Comparison of ENCODE assay signal across 8 mouse cellular contexts in the genomic region with DNA sequence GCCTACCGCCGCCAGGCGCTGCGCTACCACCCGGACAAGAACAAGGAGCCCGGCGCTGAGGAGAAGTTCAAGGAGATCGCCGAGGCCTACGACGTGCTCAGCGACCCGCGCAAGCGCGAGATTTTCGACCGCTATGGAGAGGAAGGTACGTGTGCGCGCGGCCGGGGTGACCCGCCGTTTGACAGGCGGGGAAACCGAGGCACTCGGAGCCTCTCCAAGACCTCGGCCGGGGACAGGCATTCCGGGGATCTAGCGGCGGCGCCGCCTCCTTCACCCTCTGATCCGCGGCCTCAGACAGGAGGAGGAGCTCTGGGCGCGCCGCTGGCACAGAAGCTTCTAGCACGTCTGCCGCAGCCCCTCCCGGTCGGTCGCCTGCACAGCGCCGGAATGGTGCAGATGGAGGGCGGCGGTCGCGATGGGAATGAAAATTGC. TPM values are rescaled to one million over a fixed set of nuclear protein-coding genes. Genes with fewer than 3 reads are reported as not detected.
DNase-seq lines count a peak whose midpoint lies in the region; ATAC-seq and TF ChIP-seq lines count a peak whose summit lies in the region.

No protein-coding gene starts in this region.

- H3K9ac ChIP-seq in intestine, postnatal 0 days (ENCODE audit: low read depth, low read length): peak overlapping the region; percentile 72

- no peaks in the 10 kb centered on the region for H3K4me1 ChIP-seq in intestine, postnatal 0 days (replicated peaks; ENCODE audit: control insufficient read depth, insufficient read depth, low read length)
- H3K4me1 ChIP-seq in limb, embryonic 10.5 days: peaks cover 18% of the 10 kb centered on the region
- peaks cover 20% of the 10 kb centered on the region for H3K4me1 ChIP-seq in midbrain, embryonic 10.5 days

- TF ChIP-seq CTCF in intestine, postnatal 0 days (IDR thresholded peaks at IDR 0.05; ENCODE audit: low read depth): peak; percentile 44

- H3K27me3 ChIP-seq in intestine, postnatal 0 days (replicated peaks; ENCODE audit: control insufficient read depth, insufficient read depth, low read length): no peaks in the 10 kb centered on the region
- no peaks in the 10 kb centered on the region for H3K27me3 ChIP-seq in limb, embryonic 10.5 days (ENCODE audit: low read depth, poor library complexity, severe bottlenecking)
- H3K27me3 ChIP-seq in midbrain, embryonic 10.5 days (ENCODE audit: low read depth, poor library complexity, severe bottlenecking): no peaks in the 10 kb centered on the region

- H3K9me3 ChIP-seq in intestine, postnatal 0 days (ENCODE audit: control insufficient read depth): no peaks in the 10 kb centered on the region
- no peaks in the 10 kb centered on the region for H3K9me3 ChIP-seq in limb, embryonic 10.5 days (replicated peaks)
- no peaks in the 10 kb centered on the region for H3K9me3 ChIP-seq in midbrain, embryonic 10.5 days (replicated peaks)

- peak overlapping the region; percentile 94 for H3K27ac ChIP-seq in intestine, postnatal 0 days (ENCODE audit: low read depth, low read length)
- peak overlapping the region; percentile 95 for H3K27ac ChIP-seq in limb, embryonic 10.5 days
- peak overlapping the region; percentile 97 for H3K27ac ChIP-seq in midbrain, embryonic 10.5 days (replicated peaks)

- peak; percentile 50 for ATAC-seq in cerebellum, adult (ENCODE audit: insufficient number of reproducible peaks, low FRiP score, low TSS enrichment)
- peak; percentile 74 for ATAC-seq in intestine, postnatal 0 days

- peak overlapping the region; percentile 69 for H3K4me2 ChIP-seq in intestine, postnatal 0 days (replicated peaks; ENCODE audit: low read depth)

- peaks cover 36% of the 10 kb centered on the region for H3K36me3 ChIP-seq in intestine, postnatal 0 days (ENCODE audit: control insufficient read depth, insufficient read depth)
- H3K36me3 ChIP-seq in limb, embryonic 10.5 days: peaks cover 40% of the 10 kb centered on the region
- peaks cover 40% of the 10 kb centered on the region for H3K36me3 ChIP-seq in midbrain, embryonic 10.5 days

- peak overlapping the region; percentile 64 for H3K4me3 ChIP-seq in intestine, postnatal 0 days (ENCODE audit: low read depth, low read length)
- peak overlapping the region; percentile 68 for H3K4me3 ChIP-seq in limb, embryonic 10.5 days
- H3K4me3 ChIP-seq in midbrain, embryonic 10.5 days: peak overlapping the region; percentile 81

- under 1% methylated on average over 51 of the region's 51 CpGs for WGBS in intestine, postnatal 0 days
- WGBS in limb, embryonic 10.5 days: under 1% methylated on average over 51 of the region's 51 CpGs
- WGBS in midbrain, embryonic 10.5 days: under 1% methylated on average over 51 of the region's 51 CpGs

- no peak for DNase-seq in cerebellum, adult 11-12 months
- peak; percentile 82 for DNase-seq in embryo, embryonic 10.5 days (ENCODE audit: low spot score)
- peak; percentile 99 for DNase-seq in heart, adult 11 months
- DNase-seq in limb, embryonic 10.5 days (ENCODE audit: low spot score): peak; percentile 83
- peak; percentile 81 for DNase-seq in midbrain, embryonic 10.5 days (ENCODE audit: low spot score)
- peak; percentile 66 for DNase-seq in skeletal muscle tissue, adult 2 months (ENCODE audit: low read depth, low spot score)

RNA-seq across cellular contexts. Expression of a gene that starts 0.4 kb away (rescaled TPM):
- 26.1 and 28.8 TPM in 2 replicates for polyA plus RNA-seq in intestine, postnatal 0 days (2015; fragmentation: Nextera tagmentation; extraction: Ambion mirVana)
- 78.0 and 89.8 TPM in 2 replicates for polyA plus RNA-seq in limb, embryonic 10.5 days (2016; fragmentation: Nextera tagmentation; extraction: Ambion mirVana)
- polyA plus RNA-seq in midbrain, embryonic 10.5 days (2016; fragmentation: Nextera tagmentation; extraction: Ambion mirVana): 73.3 and 85.7 TPM in 2 replicates

RNA-seq across cellular contexts. Expression of a gene that starts 0.6 kb away (rescaled TPM):
- 317 and 320 TPM in 2 replicates for polyA plus RNA-seq in intestine, postnatal 0 days (2015; fragmentation: Nextera tagmentation; extraction: Ambion mirVana)
- 684 and 695 TPM in 2 replicates for polyA plus RNA-seq in limb, embryonic 10.5 days (2016; fragmentation: Nextera tagmentation; extraction: Ambion mirVana)
- polyA plus RNA-seq in midbrain, embryonic 10.5 days (2016; fragmentation: Nextera tagmentation; extraction: Ambion mirVana): 740 and 757 TPM in 2 replicates

RNA-seq across cellular contexts. Expression of a gene that starts 41.9 kb away (rescaled TPM):
- 579 and 585 TPM in 2 replicates for polyA plus RNA-seq in intestine, postnatal 0 days (2015; fragmentation: Nextera tagmentation; extraction: Ambion mirVana)
- polyA plus RNA-seq in limb, embryonic 10.5 days (2016; fragmentation: Nextera tagmentation; extraction: Ambion mirVana): 316 and 317 TPM in 2 replicates
- polyA plus RNA-seq in midbrain, embryonic 10.5 days (2016; fragmentation: Nextera tagmentation; extraction: Ambion mirVana): 354 and 369 TPM in 2 replicates

RNA-seq across cellular contexts. Expression of a gene that starts 44.1 kb away (rescaled TPM):
- polyA plus RNA-seq in intestine, postnatal 0 days (2015; fragmentation: Nextera tagmentation; extraction: Ambion mirVana): 76.1 and 79.3 TPM in 2 replicates
- polyA plus RNA-seq in limb, embryonic 10.5 days (2016; fragmentation: Nextera tagmentation; extraction: Ambion mirVana): 185 and 206 TPM in 2 replicates
- 233 and 242 TPM in 2 replicates for polyA plus RNA-seq in midbrain, embryonic 10.5 days (2016; fragmentation: Nextera tagmentation; extraction: Ambion mirVana)

RNA-seq across cellular contexts. Expression of a gene that starts 58.1 kb away (rescaled TPM):
- polyA plus RNA-seq in intestine, postnatal 0 days (2015; fragmentation: Nextera tagmentation; extraction: Ambion mirVana): 1.1 and 1.2 TPM in 2 replicates
- 0.64 TPM in 2 replicates for polyA plus RNA-seq in limb, embryonic 10.5 days (2016; fragmentation: Nextera tagmentation; extraction: Ambion mirVana)
- 0.29 and 0.38 TPM in 2 replicates for polyA plus RNA-seq in midbrain, embryonic 10.5 days (2016; fragmentation: Nextera tagmentation; extraction: Ambion mirVana)
